Mouse (Mus musculus) cerebellum, adult 2 months (tissue): ENCODE results near the gene Dner.

Source experiments
- CTCF ChIP-seq: fragments of 200-500 bp; IDR thresholded peaks from 2 replicates; pipeline ENCODE4 v1.5.1; 2011; ENCODE audit warnings: low read depth, mild to moderate bottlenecking, control low read depth, low read length, moderate library complexity, borderline replicate concordance; ENCODE audit not compliant: insufficient read depth
- POLR2A ChIP-seq: fragments of 200-500 bp; IDR thresholded peaks from 2 replicates; pipeline ENCODE4 v1.6.1; 2011; ENCODE audit warnings: low read length, control low read depth, borderline replicate concordance; ENCODE audit not compliant: insufficient read depth

DNA sequence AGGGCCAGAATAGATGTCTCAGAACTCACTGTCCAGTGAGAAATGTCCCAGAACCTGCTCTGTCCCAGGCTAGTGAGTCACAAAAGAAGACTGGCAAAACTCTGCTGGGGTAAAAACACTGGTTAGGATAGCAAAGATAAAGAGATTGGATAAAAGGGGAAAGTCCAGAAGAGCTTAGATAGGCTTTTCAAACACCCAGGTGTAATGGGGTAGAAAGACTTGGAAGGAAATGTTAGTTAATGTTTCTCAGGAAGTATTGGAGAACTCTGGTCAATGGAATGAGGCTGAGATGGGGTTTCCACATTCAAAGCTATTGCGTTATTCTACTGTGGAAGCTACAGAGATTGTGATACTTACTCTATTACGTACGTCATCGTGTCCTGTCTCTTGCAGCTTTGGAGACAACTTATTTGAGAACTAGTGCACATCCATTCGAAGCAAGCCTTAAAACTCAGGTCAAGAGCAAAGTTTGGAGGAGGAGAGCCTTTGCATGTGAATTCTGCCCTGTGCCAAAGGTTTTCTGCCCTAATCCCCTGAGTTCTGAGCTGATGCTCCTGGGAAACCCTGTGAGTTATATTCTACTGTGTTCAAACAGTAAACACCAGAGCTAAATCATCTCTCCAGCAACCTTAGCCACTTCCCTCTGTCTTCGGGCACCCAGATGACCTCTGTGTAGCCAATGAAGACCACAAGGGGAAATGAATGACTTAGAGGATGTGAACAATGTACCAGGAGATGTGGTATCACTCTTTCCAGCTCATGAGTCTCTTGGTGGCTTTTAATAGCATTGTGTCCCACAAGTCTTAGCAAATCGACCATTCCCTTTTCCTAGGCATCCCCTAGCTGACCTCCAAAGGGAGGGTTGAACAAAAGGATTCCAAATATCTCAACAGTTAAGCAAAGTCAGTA, 333.1 kb downstream of the Dner start:
- TF ChIP-seq POLR2A = no peak
- TF ChIP-seq CTCF = no peak
